Mouse (Mus musculus): ENCODE data around the gene Grap. TPM values are rescaled to one million over a fixed set of nuclear protein-coding genes. Genes with fewer than 3 reads are reported as not detected.

Gene Grap
- polyA plus RNA-seq, 1 experiment, result 0.14 TPM

DNA sequence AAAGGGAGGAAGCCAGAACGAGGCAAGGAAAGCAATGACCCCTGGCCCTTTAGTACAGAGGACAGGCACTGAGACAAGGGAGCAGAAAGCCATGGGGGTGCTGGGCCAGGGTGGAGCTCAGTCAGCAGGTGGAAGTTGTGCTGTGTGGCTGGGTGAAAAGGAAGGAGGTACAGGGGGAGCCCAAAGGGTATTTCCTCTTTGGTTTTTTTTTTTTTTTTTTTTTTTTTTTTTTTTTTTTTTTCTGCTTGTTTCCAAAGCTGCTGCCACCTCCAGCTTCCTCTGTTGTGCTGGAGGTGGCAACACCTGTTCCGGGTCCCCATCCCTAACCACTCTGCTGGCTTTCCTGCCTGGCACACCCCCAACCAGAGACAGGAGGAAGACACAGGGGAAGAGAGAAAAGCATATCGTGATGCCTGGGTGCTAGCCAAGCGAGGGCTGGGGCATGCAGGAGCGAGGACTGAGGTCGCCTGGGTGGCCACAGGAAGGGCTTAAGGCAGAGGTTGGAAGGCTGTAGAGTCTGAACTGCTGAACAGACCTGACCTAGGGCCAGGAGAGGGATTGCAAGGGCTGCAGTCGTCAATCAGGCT lies 7.8 kb downstream of the Grap start:
- no peak for TF ChIP-seq MAX (IDR thresholded peaks at IDR 0.05)
- no peak for TF ChIP-seq CEBPB (IDR thresholded peaks at IDR 0.05; ENCODE audit: low read depth)
- no peak for TF ChIP-seq CTCF (IDR thresholded peaks at IDR 0.05; ENCODE audit: control insufficient read depth, insufficient read depth, insufficient read length)
- TF ChIP-seq MYOG (IDR thresholded peaks at IDR 0.05; ENCODE audit: control insufficient read depth, extremely low read depth, insufficient read length), result no peak
- TF ChIP-seq USF1 (IDR thresholded peaks at IDR 0.05; ENCODE audit: low read depth), result no peak
- TF ChIP-seq FOSL1 (IDR thresholded peaks at IDR 0.05; ENCODE audit: insufficient read depth, low read length, poor library complexity, severe bottlenecking), result no peak
- Histone ChIP-seq H3K27me3 (ENCODE audit: control insufficient read depth, insufficient read depth, insufficient read length) (no peaks in the 10 kb centered on the region), H3K79me3 (ENCODE audit: low read depth) (no peaks in the 10 kb centered on the region), H3K79me2 (ENCODE audit: control insufficient read depth, insufficient read depth) (no peaks in the 10 kb centered on the region), H3K4me3 (ENCODE audit: insufficient read depth, poor library complexity, severe bottlenecking) (no peak overlapping the region), H3ac (ENCODE audit: control insufficient read depth, insufficient read length, low read depth) (no peak overlapping the region), H3K36me3 (ENCODE audit: control insufficient read depth, insufficient read depth) (no peaks in the 10 kb centered on the region)

DNA sequence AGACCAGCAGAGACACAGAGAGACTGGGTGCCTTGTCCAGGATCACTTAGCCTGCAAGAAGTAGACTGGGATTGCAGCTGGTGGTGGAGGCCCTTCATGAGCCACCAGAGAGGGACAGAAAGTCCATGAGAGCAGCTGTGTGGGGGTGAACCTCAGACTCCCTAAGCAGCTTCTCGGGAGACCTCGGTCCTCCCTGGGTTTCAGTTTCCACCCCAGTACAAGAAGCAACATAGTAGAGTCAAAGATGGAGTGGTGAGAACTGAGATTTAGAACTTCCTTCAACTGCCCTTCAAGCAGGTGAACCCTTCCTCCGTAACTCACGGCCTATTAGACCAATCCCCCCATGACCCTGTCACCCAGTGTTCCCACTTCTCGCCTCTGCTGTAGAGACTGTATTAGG lies 9.1 kb downstream of the Grap start:
- H3K27me3 ChIP-seq (ENCODE audit: control insufficient read depth, insufficient read depth, insufficient read length), result no peaks in the 10 kb centered on the region
- no peaks in the 10 kb centered on the region for H3K36me3 ChIP-seq (ENCODE audit: control insufficient read depth, insufficient read depth)
- TF ChIP-seq MYOD1 (IDR thresholded peaks at IDR 0.05; ENCODE audit: control insufficient read depth, insufficient read length, low read depth) (no peak), FOSL1 (IDR thresholded peaks at IDR 0.05; ENCODE audit: insufficient read depth, low read length, poor library complexity, severe bottlenecking) (no peak), USF1 (IDR thresholded peaks at IDR 0.05; ENCODE audit: low read depth) (no peak), MYOG (IDR thresholded peaks at IDR 0.05; ENCODE audit: control insufficient read depth, extremely low read depth, insufficient read length) (no peak), CEBPB (IDR thresholded peaks at IDR 0.05; ENCODE audit: low read depth) (no peak), MAX (IDR thresholded peaks at IDR 0.05) (no peak), CTCF (IDR thresholded peaks at IDR 0.05; ENCODE audit: control insufficient read depth, insufficient read depth, insufficient read length) (no peak)
- no peak overlapping the region for H3K4me3 ChIP-seq (ENCODE audit: insufficient read depth, poor library complexity, severe bottlenecking)
- H3K79me2 ChIP-seq (ENCODE audit: control insufficient read depth, insufficient read depth), result no peaks in the 10 kb centered on the region
- no peak overlapping the region for H3ac ChIP-seq (ENCODE audit: control insufficient read depth, insufficient read length, low read depth)
- no peaks in the 10 kb centered on the region for H3K79me3 ChIP-seq (ENCODE audit: low read depth)

DNA sequence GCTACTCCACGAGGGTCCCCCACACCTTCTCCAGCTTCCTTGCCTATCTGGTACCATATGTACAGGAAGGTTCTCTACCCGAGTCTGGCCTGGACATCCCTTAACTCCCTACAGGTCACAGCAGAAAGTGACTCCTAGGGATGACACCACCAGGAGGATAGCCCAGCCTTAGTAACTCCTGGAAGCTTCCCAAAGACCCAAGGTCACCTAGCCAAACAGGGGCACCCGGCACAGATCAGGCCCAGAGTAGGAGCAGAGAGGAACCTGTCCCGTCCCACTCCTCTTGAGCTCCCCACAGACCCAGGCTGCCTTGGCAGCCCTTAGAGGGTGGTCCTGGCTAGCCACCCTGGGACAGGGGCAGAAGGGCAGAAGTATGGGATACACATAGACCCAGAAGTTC lies 12.3 kb downstream of the Grap start:
- H3ac ChIP-seq (ENCODE audit: control insufficient read depth, insufficient read length, low read depth), result no peak overlapping the region
- no peaks in the 10 kb centered on the region for H3K79me2 ChIP-seq (ENCODE audit: control insufficient read depth, insufficient read depth)
- H3K27me3 ChIP-seq (ENCODE audit: control insufficient read depth, insufficient read depth, insufficient read length), result peaks cover 4% of the 10 kb centered on the region
- TF ChIP-seq MYOG (IDR thresholded peaks at IDR 0.05; ENCODE audit: control insufficient read depth, extremely low read depth, insufficient read length), result no peak
- no peak for TF ChIP-seq MAX (IDR thresholded peaks at IDR 0.05)
- TF ChIP-seq CEBPB (IDR thresholded peaks at IDR 0.05; ENCODE audit: low read depth), result no peak
- no peak for TF ChIP-seq MYOD1 (IDR thresholded peaks at IDR 0.05; ENCODE audit: control insufficient read depth, insufficient read length, low read depth)
- TF ChIP-seq FOSL1 (IDR thresholded peaks at IDR 0.05; ENCODE audit: insufficient read depth, low read length, poor library complexity, severe bottlenecking), result no peak
- TF ChIP-seq CTCF (IDR thresholded peaks at IDR 0.05; ENCODE audit: control insufficient read depth, insufficient read depth, insufficient read length), result no peak
- H3K79me3 ChIP-seq (ENCODE audit: low read depth), result no peaks in the 10 kb centered on the region
- no peak overlapping the region for H3K4me3 ChIP-seq (ENCODE audit: insufficient read depth, poor library complexity, severe bottlenecking)
- no peaks in the 10 kb centered on the region for H3K36me3 ChIP-seq (ENCODE audit: control insufficient read depth, insufficient read depth)

DNA sequence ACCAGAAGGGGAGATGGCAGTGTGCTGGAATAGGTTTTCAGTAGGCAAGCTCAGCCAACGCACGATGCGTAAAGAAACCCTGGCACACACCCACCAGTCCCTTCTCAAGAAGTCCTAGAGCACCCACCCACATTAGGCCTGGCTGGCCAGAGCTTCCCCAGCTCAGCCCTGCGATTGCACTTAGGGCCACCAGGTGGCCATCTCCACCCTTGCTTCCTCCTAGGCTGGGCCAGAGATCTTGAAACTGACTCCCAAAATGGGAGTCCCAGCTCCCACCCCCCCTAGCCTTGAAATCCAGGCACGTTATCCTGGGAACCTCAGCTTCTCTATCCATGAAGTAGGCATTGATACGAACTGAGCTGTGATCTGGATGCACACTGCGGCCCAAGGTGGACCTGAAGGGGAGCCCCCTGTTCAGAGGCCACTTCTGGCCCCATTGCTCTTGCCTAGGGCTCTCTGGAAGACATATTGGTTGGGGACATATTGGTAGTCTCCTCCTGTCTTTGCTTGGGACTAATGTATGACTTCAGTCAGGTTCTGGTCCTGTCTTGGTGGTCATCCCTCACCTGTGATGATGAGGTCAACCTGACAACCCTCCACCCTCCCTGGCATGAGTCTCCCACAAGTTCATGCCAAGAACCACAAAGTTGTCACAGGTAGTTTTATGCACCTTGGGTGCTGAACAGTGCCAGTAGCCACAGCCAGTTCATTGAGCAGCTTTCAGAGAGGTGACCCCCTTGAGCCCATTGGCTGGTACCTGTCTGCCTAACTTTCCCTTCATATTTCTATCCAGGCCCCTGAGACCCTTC lies 13.1 kb downstream of the Grap start:
- Histone ChIP-seq H3ac (ENCODE audit: control insufficient read depth, insufficient read length, low read depth) (no peak overlapping the region), H3K27me3 (ENCODE audit: control insufficient read depth, insufficient read depth, insufficient read length) (peaks cover 4% of the 10 kb centered on the region), H3K79me3 (ENCODE audit: low read depth) (no peaks in the 10 kb centered on the region), H3K79me2 (ENCODE audit: control insufficient read depth, insufficient read depth) (no peaks in the 10 kb centered on the region), H3K4me3 (ENCODE audit: insufficient read depth, poor library complexity, severe bottlenecking) (no peak overlapping the region), H3K36me3 (ENCODE audit: control insufficient read depth, insufficient read depth) (no peaks in the 10 kb centered on the region)
- peak; percentile 68 for TF ChIP-seq CTCF (IDR thresholded peaks at IDR 0.05; ENCODE audit: control insufficient read depth, insufficient read depth, insufficient read length)
- no peak for TF ChIP-seq CEBPB (IDR thresholded peaks at IDR 0.05; ENCODE audit: low read depth)
- TF ChIP-seq FOSL1 (IDR thresholded peaks at IDR 0.05; ENCODE audit: insufficient read depth, low read length, poor library complexity, severe bottlenecking), result no peak

DNA sequence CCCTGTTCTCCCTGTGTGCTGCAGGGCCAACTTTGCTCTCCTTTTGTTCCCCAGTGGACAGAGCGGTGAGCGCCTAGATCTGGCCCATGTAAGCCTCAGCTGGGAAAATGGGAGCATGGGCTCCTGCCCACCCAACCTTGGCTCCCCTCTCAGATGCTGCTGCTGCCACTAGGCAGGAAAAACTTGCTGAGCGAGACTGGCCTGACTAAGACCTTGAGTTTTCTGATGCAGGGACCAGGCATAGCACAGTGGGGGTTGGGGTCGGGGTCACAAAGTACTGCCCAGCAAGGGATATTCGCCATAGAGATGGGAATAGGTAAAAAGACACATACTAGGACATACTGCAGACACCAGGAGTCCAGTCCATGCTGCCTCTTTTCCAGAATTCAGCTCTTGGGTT lies 14.2 kb downstream of the Grap start:
- no peaks in the 10 kb centered on the region for H3K79me3 ChIP-seq (ENCODE audit: low read depth)
- no peak for TF ChIP-seq MYOD1 (IDR thresholded peaks at IDR 0.05; ENCODE audit: control insufficient read depth, insufficient read length, low read depth)
- no peak for TF ChIP-seq CEBPB (IDR thresholded peaks at IDR 0.05; ENCODE audit: low read depth)
- no peak for TF ChIP-seq MYOG (IDR thresholded peaks at IDR 0.05; ENCODE audit: control insufficient read depth, extremely low read depth, insufficient read length)
- TF ChIP-seq MAX (IDR thresholded peaks at IDR 0.05), result no peak
- TF ChIP-seq FOSL1 (IDR thresholded peaks at IDR 0.05; ENCODE audit: insufficient read depth, low read length, poor library complexity, severe bottlenecking), result no peak
- TF ChIP-seq USF1 (IDR thresholded peaks at IDR 0.05; ENCODE audit: low read depth), result no peak
- no peak for TF ChIP-seq CTCF (IDR thresholded peaks at IDR 0.05; ENCODE audit: control insufficient read depth, insufficient read depth, insufficient read length)
- peaks cover 4% of the 10 kb centered on the region for H3K27me3 ChIP-seq (ENCODE audit: control insufficient read depth, insufficient read depth, insufficient read length)
- H3ac ChIP-seq (ENCODE audit: control insufficient read depth, insufficient read length, low read depth), result no peak overlapping the region
- no peak overlapping the region for H3K4me3 ChIP-seq (ENCODE audit: insufficient read depth, poor library complexity, severe bottlenecking)
- H3K79me2 ChIP-seq (ENCODE audit: control insufficient read depth, insufficient read depth), result no peaks in the 10 kb centered on the region
- H3K36me3 ChIP-seq (ENCODE audit: control insufficient read depth, insufficient read depth), result no peaks in the 10 kb centered on the region
